Mouse (Mus musculus): Measurements from ENCODE around the gene Vamp2.

- TF ChIP-seq CTCF (IDR thresholded peaks at IDR 0.05; ENCODE audit: borderline replicate concordance, insufficient read depth, low read length) = no peak
- TF ChIP-seq POLR2A (IDR thresholded peaks at IDR 0.05; ENCODE audit: low read depth, low read length) = no peak
These were observed 40.1 kb upstream of the Vamp2 start for GRCm38 (mm10) chr11:69048151-69048550.

All from embryonic fibroblast, embryonic 13.5 days (primary cell).